Mouse (Mus musculus): ENCODE results near the gene Clasp1.

GRCm38 (mm10) chr1:118457883-118458259 lies 69.0 kb downstream of the Clasp1 start:
- no peak for TF ChIP-seq CTCF (IDR thresholded peaks at IDR 0.05; ENCODE audit: low read depth, low read length)
- TF ChIP-seq POLR2A (IDR thresholded peaks at IDR 0.05; ENCODE audit: borderline replicate concordance, low read depth, low read length), result no peak
